Mouse (Mus musculus) lung, postnatal 36 days (tissue): ENCODE data around the gene Flrt3.

Experiments
- DNase-seq: peaks from one replicate; pipeline ENCODE4 v3.0.0; 2022; ENCODE audit warnings: mixed read lengths

Gene Flrt3

DNA sequence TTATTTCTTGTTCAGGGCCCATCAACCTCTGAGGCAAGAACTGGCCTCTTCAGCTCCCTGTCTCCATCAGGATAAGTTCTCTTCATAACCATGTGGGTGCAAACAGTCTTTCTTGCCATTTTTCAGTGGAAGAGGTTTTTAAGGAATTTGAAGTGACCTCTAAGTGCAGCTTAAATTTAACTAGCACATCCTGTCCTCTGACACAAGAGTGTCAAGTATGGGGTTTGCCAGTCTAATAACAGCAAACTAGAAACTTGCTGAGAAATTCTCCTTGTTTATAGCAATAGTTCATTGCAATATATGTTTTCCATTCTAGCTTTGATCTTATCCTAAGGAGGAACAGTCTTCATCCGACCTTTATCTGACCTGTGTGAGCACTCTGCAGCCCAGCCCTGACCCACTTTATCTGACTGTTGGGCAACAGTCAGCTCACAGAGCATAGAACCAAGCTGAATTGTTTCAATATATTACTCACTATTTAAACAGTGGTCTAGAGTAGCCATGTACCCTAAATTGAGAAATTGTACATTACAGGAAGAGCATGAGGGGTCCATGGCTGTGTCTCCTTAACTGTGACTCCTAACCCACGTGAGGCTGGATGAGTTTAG lies 49.4 kb downstream of the Flrt3 start:
- peak; percentile 7 for DNase-seq

GRCm38 (mm10) chr2:140615451-140615850 lies 55.8 kb downstream of the Flrt3 start:
- DNase-seq = no peak
